Mouse (Mus musculus): ENCODE data around the gene Aph1b. TPM values are rescaled to one million over a fixed set of nuclear protein-coding genes. Genes with fewer than 3 reads are reported as not detected.
"Not testable (repeated sequence)": the region's sequence is repeated elsewhere in the genome, so short reads cannot be mapped to it uniquely, and the experiment has no call there.

Gene Aph1b
- total RNA-seq (2021), result 10 to 100 TPM; 20.3 to 22.2 TPM
- long read RNA-seq, experiment 1, full-length matches to known transcripts, result 8 of 9 reads
- long read RNA-seq, experiment 1, partial matches to known transcripts, result 0 of 9 reads
- long read RNA-seq, experiment 1, other reads (novel, unspliced or antisense), result 1 of 9 reads
- long read RNA-seq, experiment 2, full-length matches to known transcripts, result 9 of 10 reads
- long read RNA-seq, experiment 2, partial matches to known transcripts, result 0 of 10 reads
- long read RNA-seq, experiment 2, other reads (novel, unspliced or antisense), result 1 of 10 reads

GRCm38 (mm10) chr9:66795464-66796324 lies at the start of gene Aph1b:
Aph1b (minus strand) TSS chr9:66795490.
- DNase-seq (ENCODE audit: low spot score in 2 of 2), result peak; percentile 91 to 93
- intact Hi-C loops (cut with DNase I), result no loop called here

- DNase-seq (ENCODE audit: low spot score in 2 of 2), result no peak
- intact Hi-C loops (cut with DNase I), result loop anchor here (2.0 kb wide), 1 partner anchor 104 kb away; no protein-coding TSS in a partner anchor
Observed at GRCm38 (mm10) chr9:66835097-66835480, 39.8 kb upstream of the Aph1b start.

- intact Hi-C loops (cut with DNase I), result loop anchor here (2.0 kb wide), 1 partner anchor 104 kb away; no protein-coding TSS in a partner anchor
Observed at GRCm38 (mm10) chr9:66834318-66835096, 39.2 kb upstream of the Aph1b start, which contains the start of gene Aph1c. Aph1c (minus strand) TSS chr9:66834726.

GRCm38 (mm10) chr9:66833851-66834250 lies 38.6 kb upstream of the Aph1b start:
- no peak for DNase-seq (ENCODE audit: low spot score in 2 of 2)
- intact Hi-C loops (cut with DNase I), result loop anchor here (2.0 kb wide), 1 partner anchor 105 kb away; no protein-coding TSS in a partner anchor

More at GRCm38 (mm10) chr9:66834318-66835096, 39.2 kb upstream of the Aph1b start, which contains the start of gene Aph1c:
- peak; percentile 98 to 99 for DNase-seq (ENCODE audit: low spot score in 2 of 2)

GRCm38 (mm10) chr9:66832366-66832908 lies 37.1 kb upstream of the Aph1b start:
- intact Hi-C loops (cut with DNase I), result no loop called here
- DNase-seq (ENCODE audit: low spot score in 2 of 2), result no peak

- intact Hi-C loops (cut with DNase I), result loop anchor here (2.0 to 10.0 kb wide), 3 partner anchors 35 to 311 kb away; partner anchors contain the start of gene Fbxl22
- DNase-seq (ENCODE audit: low spot score in 2 of 2), result peak; percentile 60 to 61
Observed at GRCm38 (mm10) chr9:66825990-66826389, 30.7 kb upstream of the Aph1b start.

- not testable (repeated sequence) for DNase-seq (ENCODE audit: low spot score in 2 of 2)
- intact Hi-C loops (cut with DNase I), result loop anchor here (10.0 kb wide), 1 partner anchor 307 kb away; the partner anchor contains the start of gene Fbxl22
Observed at GRCm38 (mm10) chr9:66822255-66822654, 27.0 kb upstream of the Aph1b start.

GRCm38 (mm10) chr9:66820996-66821395 lies 25.7 kb upstream of the Aph1b start:
- intact Hi-C loops (cut with DNase I), result loop anchor here (10.0 kb wide), 1 partner anchor 306 kb away; the partner anchor contains the start of gene Fbxl22
- DNase-seq (ENCODE audit: low spot score in 2 of 2), result no peak

GRCm38 (mm10) chr9:66813392-66813791 lies 18.1 kb upstream of the Aph1b start:
- no peak for DNase-seq (ENCODE audit: low spot score in 2 of 2)
- intact Hi-C loops (cut with DNase I), result no loop called here

GRCm38 (mm10) chr9:66805951-66806350 lies 10.7 kb upstream of the Aph1b start:
- DNase-seq (ENCODE audit: low spot score in 2 of 2); intact Hi-C loops (cut with DNase I): not testable (repeated sequence)

GRCm38 (mm10) chr9:66801947-66802346 lies 6.7 kb upstream of the Aph1b start:
- no peak for DNase-seq (ENCODE audit: low spot score in 2 of 2)
- intact Hi-C loops (cut with DNase I), result no loop called here

- no peak for DNase-seq (ENCODE audit: low spot score in 2 of 2)
- intact Hi-C loops (cut with DNase I), result no loop called here
Observed at GRCm38 (mm10) chr9:66796739-66797138, 1.4 kb upstream of the Aph1b start, which contains the start of gene Gm10647. Gm10647 (plus strand) TSS chr9:66797039.

- intact Hi-C loops (cut with DNase I), result loop anchor here (5.0 kb wide), 1 partner anchor 283 kb away; the partner anchor contains the start of gene Fbxl22
- DNase-seq (ENCODE audit: low spot score in 2 of 2), result no peak
Observed at GRCm38 (mm10) chr9:66794629-66795463, 444 bp downstream of the Aph1b start.

GRCm38 (mm10) chr9:66787821-66788220 lies 7.5 kb downstream of the Aph1b start:
- intact Hi-C loops (cut with DNase I), result loop anchor here (5.0 kb wide), 2 partner anchors 81 to 141 kb away; no protein-coding TSS in a partner anchor
- DNase-seq (ENCODE audit: low spot score in 2 of 2), result peak; percentile 55 to 59

- DNase-seq (ENCODE audit: low spot score in 2 of 2); intact Hi-C loops (cut with DNase I): not testable (repeated sequence)
Observed at GRCm38 (mm10) chr9:66784552-66784951, 10.7 kb downstream of the Aph1b start.

GRCm38 (mm10) chr9:66770701-66771100 lies 24.6 kb downstream of the Aph1b start:
- no peak for DNase-seq (ENCODE audit: low spot score in 2 of 2)
- intact Hi-C loops (cut with DNase I), result loop anchor here (5.0 kb wide), 1 partner anchor 123 kb away; no protein-coding TSS in a partner anchor

GRCm38 (mm10) chr9:66769275-66769674 lies 26.0 kb downstream of the Aph1b start:
- no peak for DNase-seq (ENCODE audit: low spot score in 2 of 2)
- intact Hi-C loops (cut with DNase I), result no loop called here

GRCm38 (mm10) chr9:66768721-66769120 lies 26.6 kb downstream of the Aph1b start:
- no peak for DNase-seq (ENCODE audit: low spot score in 2 of 2)
- intact Hi-C loops (cut with DNase I), result no loop called here

Measured in left cerebral cortex, postnatal 14 days (tissue).